In the genomic region with DNA sequence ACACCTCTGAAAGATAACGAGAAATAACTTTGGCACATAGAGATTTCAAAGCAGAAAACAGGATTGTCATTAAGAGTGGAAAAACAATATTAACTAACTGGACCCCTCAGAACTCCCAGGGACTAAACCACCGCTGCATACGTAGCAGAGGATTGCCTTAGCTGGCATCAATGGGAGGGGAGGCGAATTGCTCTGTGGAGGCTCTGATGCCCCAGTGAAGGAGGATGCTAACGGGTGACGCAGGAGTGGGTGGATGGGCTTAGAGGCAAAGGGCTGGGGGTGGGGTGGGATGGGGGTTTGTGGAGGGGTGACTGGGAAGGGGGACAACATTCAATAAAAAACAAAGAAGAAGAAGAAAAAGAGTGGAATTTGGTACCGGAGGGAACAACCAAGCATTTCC, we compare ENCODE assay signal across 21 mouse cellular contexts. TPM values are rescaled to one million over a fixed set of nuclear protein-coding genes. Genes with fewer than 3 reads are reported as not detected.
DNase-seq lines count a peak whose midpoint lies in the region; ATAC-seq and TF ChIP-seq lines count a peak whose summit lies in the region.
"Had no signal": no experiment of that assay in that cellular context is flagged by ENCODE, and none has a peak within 500 bp of the region (broad histone marks: within the 10 kb centered on the region; RNA-seq: fewer than 3 reads in every experiment).

No protein-coding gene starts in this region.

- no peak overlapping the region for H3K9ac ChIP-seq in heart, embryonic 12.5 days
- H3K9ac ChIP-seq in heart, embryonic 16.5 days (ENCODE audit: low read length) = no peak overlapping the region
- H3K9ac ChIP-seq: embryonic facial prominence, embryonic 12.5 days; forebrain, embryonic 15.5 days; hindbrain, embryonic 13.5 days had no signal

- H3K27ac ChIP-seq in gastrocnemius, adult 2 months = peak overlapping the region; percentile 73
- peak overlapping the region; percentile 54 for H3K27ac ChIP-seq in heart, embryonic 12.5 days (ENCODE audit: poor library complexity, severe bottlenecking)
- H3K27ac ChIP-seq in heart, embryonic 16.5 days (ENCODE audit: low read length) = peak overlapping the region; percentile 46
- H3K27ac ChIP-seq in testis, adult 2 months (ENCODE audit: control insufficient read depth, insufficient read depth, low read depth, low read length) = peak overlapping the region; percentile 5; the same call in 1 of the 2 replicates
- H3K27ac ChIP-seq: embryonic facial prominence, embryonic 12.5 days; forebrain, embryonic 15.5 days; hindbrain, embryonic 13.5 days; hindbrain, postnatal 0 days had no signal

- no peak overlapping the region for H3K4me3 ChIP-seq in gastrocnemius, adult 2 months
- no peak overlapping the region for H3K4me3 ChIP-seq in heart, embryonic 12.5 days
- H3K4me3 ChIP-seq in heart, embryonic 16.5 days (ENCODE audit: low read length) = no peak overlapping the region
- H3K4me3 ChIP-seq in testis, adult 2 months (ENCODE audit: control insufficient read depth, low read depth, low read length) = no peak overlapping the region
- H3K4me3 ChIP-seq: embryonic facial prominence, embryonic 12.5 days; forebrain, embryonic 15.5 days; hindbrain, embryonic 13.5 days had no signal

- H3K9me3 ChIP-seq in heart, embryonic 12.5 days (replicated peaks) = no peaks in the 10 kb centered on the region
- H3K9me3 ChIP-seq in heart, embryonic 16.5 days (replicated peaks; ENCODE audit: control insufficient read depth, low read length) = no peaks in the 10 kb centered on the region
- H3K9me3 ChIP-seq: embryonic facial prominence, embryonic 12.5 days; forebrain, embryonic 15.5 days; G1E; hindbrain, embryonic 13.5 days had no signal

- no peaks in the 10 kb centered on the region for H3K36me3 ChIP-seq in heart, embryonic 12.5 days
- H3K36me3 ChIP-seq in heart, embryonic 16.5 days (ENCODE audit: control insufficient read depth, insufficient read depth) = no peaks in the 10 kb centered on the region
- no peaks in the 10 kb centered on the region for H3K36me3 ChIP-seq in testis, adult 2 months (ENCODE audit: control insufficient read depth, insufficient read depth, low read length)
- H3K36me3 ChIP-seq: embryonic facial prominence, embryonic 12.5 days; forebrain, embryonic 15.5 days; G1E; hindbrain, embryonic 13.5 days had no signal

- peaks cover 4% of the 10 kb centered on the region; the same call in 1 of the 2 replicates for H3K4me1 ChIP-seq in heart, embryonic 12.5 days (replicated peaks)
- H3K4me1 ChIP-seq in heart, embryonic 16.5 days (ENCODE audit: control insufficient read depth, insufficient read depth, low read length) = 0 out of 2 replicates have a peak, but pooled peaks cover 2% of the 10 kb centered on the region
- H3K4me1 ChIP-seq in testis, adult 2 months (ENCODE audit: control insufficient read depth, insufficient read depth, low read length) = no peaks in the 10 kb centered on the region
- H3K4me1 ChIP-seq: embryonic facial prominence, embryonic 12.5 days; forebrain, embryonic 15.5 days; hindbrain, embryonic 13.5 days had no signal

- 59% methylated on average over 7 of the region's 7 CpGs for WGBS in heart, embryonic 12.5 days
- 61% methylated on average over 7 of the region's 7 CpGs for WGBS in heart, embryonic 16.5 days

- TF ChIP-seq CTCF in gastrocnemius, adult 2 months (IDR thresholded peaks at IDR 0.05) = no peak
- TF ChIP-seq CTCF in testis, adult 2 months (IDR thresholded peaks at IDR 0.05; ENCODE audit: control insufficient read depth, insufficient read depth, insufficient replicate concordance, low read depth, low read length) = no peak

- intact Hi-C loops in gastrocnemius, adult 2 months (cut with DNase I) = no loop called here
- intact Hi-C loops in heart, postnatal 10 days (cut with DNase I) = no loop called here

- no peak for ATAC-seq in heart, embryonic 12.5 days (ENCODE audit: insufficient number of reproducible peaks, low FRiP score)
- no peak for ATAC-seq in heart, embryonic 16.5 days (replicated peaks; ENCODE audit: extremely low read depth, insufficient read depth, low FRiP score)
- ATAC-seq: CD4-positive, CD25-positive, alpha-beta regulatory T cell, adult 4 months; forebrain, embryonic 15.5 days; hindbrain, postnatal 0 days had no signal

- TF ChIP-seq POLR2A in testis, adult 2 months (IDR thresholded peaks at IDR 0.05; ENCODE audit: control insufficient read depth, low read depth, low read length) = no peak

- H3K4me2 ChIP-seq in heart, embryonic 12.5 days = no peak overlapping the region
- H3K4me2 ChIP-seq in heart, embryonic 16.5 days (ENCODE audit: low read depth, low read length) = no peak overlapping the region
- H3K4me2 ChIP-seq: embryonic facial prominence, embryonic 12.5 days; forebrain, embryonic 15.5 days; hindbrain, embryonic 13.5 days had no signal

- no peak for DNase-seq in gastrocnemius, adult 2 months
- DNase-seq in gastrocnemius, postnatal 25 days = no peak
- DNase-seq in heart, adult 8-10 months (ENCODE audit: low spot score) = no peak
- no peak for DNase-seq in heart, postnatal 10 days
- DNase-seq in testis, postnatal 14 days (ENCODE audit: low spot score) = no peak
- DNase-seq: adrenal gland, postnatal 10 days; B cell, adult 2 months; cerebellum, adult 11-12 months; cerebellum, adult 9-10 months; cerebellum, postnatal 25 days; gastrocnemius, postnatal 10 days; kidney, adult 2 months had no signal

- no peaks in the 10 kb centered on the region for H3K27me3 ChIP-seq in heart, embryonic 12.5 days (replicated peaks)
- H3K27me3 ChIP-seq in heart, embryonic 16.5 days (ENCODE audit: control insufficient read depth, insufficient read depth, low read length) = no peaks in the 10 kb centered on the region
- no peaks in the 10 kb centered on the region for H3K27me3 ChIP-seq in testis, adult 2 months (ENCODE audit: control insufficient read depth, insufficient read depth, low read length)
- H3K27me3 ChIP-seq: embryonic facial prominence, embryonic 12.5 days; forebrain, embryonic 15.5 days; hindbrain, embryonic 13.5 days had no signal

RNA-seq across cellular contexts. Expression of gene Cd200, which starts 42.7 kb away (rescaled TPM):
- 10 to 100 TPM; 10.4 to 20.1 TPM for total RNA-seq in gastrocnemius, adult 2 months (2021)
- total RNA-seq in gastrocnemius, postnatal 25 days (2021) = 10 to 100 TPM; 19.6 to 20.7 TPM
- polyA plus RNA-seq in heart, embryonic 12.5 days (2016; fragmentation: Nextera tagmentation; extraction: Ambion mirVana) = 14.6 and 15.4 TPM in 2 replicates
- total RNA-seq in heart, adult 8-10 months (2022) = 10 to 100 TPM; 40.5 to 94.2 (median 53.1) TPM
- 28.1 and 28.3 TPM in 2 replicates for polyA plus RNA-seq in heart, embryonic 16.5 days (2015; fragmentation: Nextera tagmentation; extraction: Ambion mirVana)
- 10 to 100 TPM; 83.8 to 94.1 TPM for total RNA-seq in heart, postnatal 10 days (2021)
- polyA plus RNA-seq in testis, adult 2 months (2012; rRNA removed) = 15.9 and 16.2 TPM in 2 replicates
- total RNA-seq: G1E had no signal
- polyA plus RNA-seq: G1E had no signal

Comparison
In these comparisons a context has a peak if more than half of its experiments do, and no peak if none do; other contexts are left out.
1. H3K27ac ChIP-seq: peak in every context shown above with its lines; median percentile 73 in gastrocnemius, adult 2 months; 54 in heart, embryonic 12.5 days; 46 in heart, embryonic 16.5 days; 5 in testis, adult 2 months.